Mouse (Mus musculus) C2C12 (cell line): ENCODE measurements at regions not wholly inside any gene's neighbourhood (a gene's known extent, or its start where the extent isn't known, plus 50 kb on each side); places are given as distances from the start of the nearest gene placed in this dataset.

ENCODE experiments used
- CTCF ChIP-seq: IDR thresholded peaks from one replicate; pipeline ENCODE4 v1.5.1; 2011; ENCODE audit not compliant: control insufficient read depth, insufficient read depth, insufficient read length
- USF1 ChIP-seq: IDR thresholded peaks from one replicate; pipeline ENCODE4 v1.6.1; 2011; ENCODE audit warnings: low read depth, mild to moderate bottlenecking, control low read depth, moderate library complexity

GRCm38 (mm10) chr10:37788049-37788448 is 649.3 kb upstream of the Marcks start:
- TF ChIP-seq USF1 (no peak), CTCF (no peak)
